Mouse (Mus musculus): ENCODE data around the gene Bcl2. TPM values are rescaled to one million over a fixed set of nuclear protein-coding genes. Genes with fewer than 3 reads are reported as not detected.

The Bcl2 gene
- polyA plus RNA-seq, 1 experiment from 2014 or later: 20.3 TPM

DNA sequence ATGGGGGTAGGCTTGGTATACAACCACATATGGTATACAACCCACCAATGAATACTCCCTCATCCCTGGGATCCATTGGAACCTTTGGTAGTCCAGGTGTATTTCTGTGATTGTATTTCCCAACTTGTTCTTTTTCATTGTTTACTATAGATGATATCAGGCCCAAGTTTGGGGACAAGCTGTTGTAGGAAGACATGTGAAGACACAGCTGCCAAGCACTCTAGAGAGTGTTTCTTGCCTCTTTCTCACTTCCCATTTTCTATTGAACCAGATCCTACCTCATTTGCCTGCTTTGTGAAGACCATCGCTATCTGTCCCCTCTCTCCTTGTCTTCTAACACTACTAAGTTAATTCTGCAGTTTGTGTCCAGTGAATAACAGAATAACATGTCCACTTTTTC lies 143.2 kb downstream of the Bcl2 start:
- Histone ChIP-seq H3K27ac (no peak overlapping the region), H3K36me3 (no peaks in the 10 kb centered on the region), H3K4me2 (no peak overlapping the region), H3K27me3 (no peaks in the 10 kb centered on the region), H3K4me3 (no peak overlapping the region), H3K9ac (no peak overlapping the region), H3K9me3 (no peaks in the 10 kb centered on the region), H3K4me1 (peaks cover 7% of the 10 kb centered on the region; the same call in 1 of the 2 replicates)
- no peak for ATAC-seq (ENCODE audit: insufficient number of reproducible peaks, low FRiP score, low TSS enrichment, low read depth)
- 85% methylated on average over 1 of the region's 1 CpGs for WGBS

DNA sequence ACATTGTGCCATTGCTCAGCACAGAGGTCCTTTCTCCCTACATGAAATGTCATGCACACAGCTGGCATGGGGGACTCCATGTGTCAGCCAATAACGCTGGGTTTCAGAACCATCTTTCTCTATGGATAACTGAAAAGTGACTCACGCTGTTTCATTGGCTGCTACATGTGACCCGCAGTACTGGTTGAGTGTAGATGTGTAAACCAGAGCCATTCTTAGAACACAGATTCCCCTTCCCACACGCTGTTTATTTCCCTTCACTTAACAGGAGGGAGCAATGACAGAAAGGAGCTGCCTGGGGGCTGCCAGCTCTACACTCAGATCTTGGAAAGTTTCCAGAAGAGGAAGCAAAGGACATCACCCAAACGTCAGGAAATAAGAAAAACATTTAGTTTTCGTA lies 143.7 kb downstream of the Bcl2 start:
- Histone ChIP-seq H3K4me2 (no peak overlapping the region), H3K27ac (no peak overlapping the region), H3K9me3 (no peaks in the 10 kb centered on the region), H3K4me3 (no peak overlapping the region), H3K4me1 (peaks cover 7% of the 10 kb centered on the region; the same call in 1 of the 2 replicates), H3K36me3 (no peaks in the 10 kb centered on the region), H3K9ac (no peak overlapping the region), H3K27me3 (no peaks in the 10 kb centered on the region)
- 62% methylated on average over 6 of the region's 6 CpGs for WGBS
- ATAC-seq (ENCODE audit: insufficient number of reproducible peaks, low FRiP score, low TSS enrichment, low read depth): no peak

DNA sequence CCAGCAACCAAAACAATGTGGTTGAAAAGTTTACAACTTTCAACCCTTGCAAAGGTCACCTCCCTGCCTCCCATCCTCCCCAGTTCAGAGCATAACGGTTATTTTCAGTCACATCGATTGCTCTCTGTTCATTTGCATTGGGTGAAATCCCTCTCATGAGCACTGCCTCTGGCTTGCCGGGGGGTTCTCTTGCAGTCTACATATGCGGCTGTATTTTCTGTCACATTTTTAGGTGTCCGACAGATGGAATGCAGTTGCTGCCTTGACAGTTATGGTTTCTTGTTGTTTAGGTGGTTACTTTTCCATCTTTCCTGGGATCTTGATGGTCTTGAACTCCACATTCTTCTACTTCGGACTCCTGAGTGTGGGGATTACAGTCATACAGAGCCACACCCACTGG lies 144.4 kb downstream of the Bcl2 start:
- Histone ChIP-seq H3K36me3 (no peaks in the 10 kb centered on the region), H3K27ac (no peak overlapping the region), H3K9ac (no peak overlapping the region), H3K4me1 (peaks cover 7% of the 10 kb centered on the region; the same call in 1 of the 2 replicates), H3K27me3 (no peaks in the 10 kb centered on the region), H3K9me3 (no peaks in the 10 kb centered on the region), H3K4me2 (no peak overlapping the region), H3K4me3 (no peak overlapping the region)
- WGBS: 71% methylated on average over 6 of the region's 6 CpGs
- ATAC-seq (ENCODE audit: insufficient number of reproducible peaks, low FRiP score, low TSS enrichment, low read depth): no peak

DNA sequence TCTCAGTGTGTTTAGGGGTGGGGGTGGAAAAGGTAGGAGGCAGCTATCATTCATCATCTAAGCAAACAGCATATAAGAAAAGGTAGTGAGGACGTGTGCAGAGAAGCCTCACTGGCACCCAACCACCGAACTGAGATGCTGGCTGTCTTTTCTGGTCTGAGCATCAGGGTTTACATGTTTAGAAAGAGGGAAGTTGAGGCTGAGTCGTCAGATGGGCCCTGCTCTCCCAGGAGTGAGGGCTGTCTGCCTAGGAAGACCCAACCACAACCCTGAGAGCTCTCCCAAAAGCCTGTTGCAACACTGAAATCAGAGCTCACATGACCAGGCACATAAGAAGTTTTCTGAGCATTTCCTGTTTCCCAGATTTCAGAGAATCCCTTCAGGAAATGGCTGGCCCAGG lies 145.2 kb downstream of the Bcl2 start:
- peaks cover 7% of the 10 kb centered on the region; the same call in 1 of the 2 replicates for H3K4me1 ChIP-seq
- no peak for ATAC-seq (ENCODE audit: insufficient number of reproducible peaks, low FRiP score, low TSS enrichment, low read depth)
- H3K9me3 ChIP-seq: no peaks in the 10 kb centered on the region
- H3K27ac ChIP-seq: no peak overlapping the region
- no peaks in the 10 kb centered on the region for H3K27me3 ChIP-seq
- no peaks in the 10 kb centered on the region for H3K36me3 ChIP-seq
- no peak overlapping the region for H3K9ac ChIP-seq
- no peak overlapping the region for H3K4me2 ChIP-seq
- H3K4me3 ChIP-seq: no peak overlapping the region
- WGBS: 75% methylated on average over 3 of the region's 3 CpGs

DNA sequence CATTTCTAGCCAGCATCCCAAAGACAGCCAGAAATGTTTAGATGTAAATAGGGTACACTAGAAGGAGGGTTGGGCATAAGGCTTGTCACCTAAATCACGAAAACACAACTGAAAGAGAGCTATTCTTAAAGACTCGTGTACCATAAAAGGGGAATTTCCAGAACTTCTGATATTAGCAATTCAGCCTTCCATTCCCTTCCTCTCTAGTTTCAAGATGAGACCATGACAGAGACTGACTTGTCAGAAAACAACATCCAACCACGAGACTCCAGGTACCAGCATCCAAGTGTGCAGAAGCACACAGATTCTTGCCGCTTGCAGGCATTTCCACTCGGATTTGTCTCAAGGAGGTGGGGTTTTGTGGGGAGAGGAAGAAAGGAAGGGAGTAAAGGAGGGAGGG lies 146.6 kb downstream of the Bcl2 start:
- WGBS: 66% methylated on average over 5 of the region's 5 CpGs
- no peak overlapping the region for H3K27ac ChIP-seq

DNA sequence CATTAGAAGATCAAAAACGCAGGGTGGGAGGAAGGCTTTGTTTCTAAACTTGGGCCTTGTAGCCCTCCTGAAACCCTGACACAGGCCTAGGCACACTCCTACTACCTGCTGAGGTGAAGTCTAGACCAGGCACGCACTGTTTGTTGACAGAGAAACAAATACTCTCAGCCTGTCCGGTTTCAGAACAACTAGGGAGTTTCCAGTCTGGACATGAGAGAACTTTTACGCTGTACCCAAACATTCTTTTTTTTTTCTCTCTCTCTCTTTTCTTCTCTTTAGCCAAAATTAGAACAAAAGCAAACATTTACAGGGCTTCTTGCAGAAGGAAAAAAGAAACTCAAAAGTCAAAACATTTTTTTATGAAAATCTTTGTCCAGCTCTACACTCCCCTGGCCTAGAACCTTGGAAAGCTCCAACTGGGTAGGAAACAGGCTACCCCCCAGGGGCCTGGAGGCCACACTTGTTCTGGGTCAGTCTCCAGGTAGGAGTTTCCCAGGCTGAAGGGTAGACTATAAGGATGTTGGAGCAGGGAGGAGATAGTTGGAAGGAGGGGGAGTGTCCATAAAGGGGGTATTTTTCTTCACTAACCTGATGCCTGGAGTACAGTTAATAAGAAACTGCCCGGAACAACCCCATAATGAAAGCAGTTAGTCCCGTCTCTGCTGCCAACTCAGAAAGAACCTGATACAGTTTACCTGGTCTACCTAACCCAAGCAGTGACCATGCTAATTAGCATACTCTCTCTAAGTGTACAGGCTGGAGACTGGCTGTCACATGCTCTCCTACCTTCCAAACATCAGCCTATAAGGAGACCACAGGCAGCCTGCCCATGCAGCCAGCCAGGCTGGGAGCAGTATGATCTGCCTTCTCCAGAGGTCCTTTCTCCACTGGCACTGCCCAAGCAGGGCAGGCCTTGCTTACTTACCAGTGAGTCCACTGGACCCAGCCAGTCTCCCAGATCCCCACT lies 147.7 kb downstream of the Bcl2 start:
- H3K36me3 ChIP-seq: no peaks in the 10 kb centered on the region
- H3K4me3 ChIP-seq: no peak overlapping the region
- no peak overlapping the region for H3K4me2 ChIP-seq
- ATAC-seq (ENCODE audit: insufficient number of reproducible peaks, low FRiP score, low TSS enrichment, low read depth): no peak
- no peaks in the 10 kb centered on the region for H3K27me3 ChIP-seq
- H3K9ac ChIP-seq: no peak overlapping the region
- WGBS: 73% methylated on average over 6 of the region's 6 CpGs
- no peak overlapping the region for H3K27ac ChIP-seq
- H3K9me3 ChIP-seq: no peaks in the 10 kb centered on the region
- H3K4me1 ChIP-seq: peaks cover 11% of the 10 kb centered on the region

More for the DNA sequence above, 146.6 kb downstream of the Bcl2 start:
- peaks cover 7% of the 10 kb centered on the region; the same call in 1 of the 2 replicates for H3K4me1 ChIP-seq
- no peak overlapping the region for H3K4me3 ChIP-seq
- H3K9me3 ChIP-seq: no peaks in the 10 kb centered on the region
- H3K36me3 ChIP-seq: no peaks in the 10 kb centered on the region
- H3K9ac ChIP-seq: no peak overlapping the region
- H3K4me2 ChIP-seq: no peak overlapping the region
- no peak for ATAC-seq (ENCODE audit: insufficient number of reproducible peaks, low FRiP score, low TSS enrichment, low read depth)
- no peaks in the 10 kb centered on the region for H3K27me3 ChIP-seq

DNA sequence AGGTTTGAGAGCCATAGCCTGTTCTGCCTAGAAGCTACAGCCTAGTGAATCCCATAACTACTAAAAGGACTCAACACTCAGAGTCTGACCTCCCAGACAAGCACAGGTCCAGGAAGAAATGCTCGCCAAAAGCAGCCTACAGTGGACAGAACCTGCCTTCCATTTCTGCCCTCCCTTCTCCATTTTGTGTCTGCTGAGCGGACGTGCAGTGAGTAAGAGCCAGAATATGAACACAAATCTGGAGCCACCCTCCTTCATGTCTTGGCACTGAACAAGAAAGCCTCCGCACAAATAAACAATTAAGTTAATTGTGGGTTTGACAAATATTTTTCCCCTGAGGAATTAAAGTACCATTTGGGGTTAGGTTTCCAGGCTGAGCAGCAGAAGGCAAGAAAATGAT lies 148.8 kb downstream of the Bcl2 start:
- Histone ChIP-seq H3K27ac (no peak overlapping the region), H3K36me3 (no peaks in the 10 kb centered on the region), H3K4me3 (no peak overlapping the region), H3K4me2 (no peak overlapping the region), H3K27me3 (no peaks in the 10 kb centered on the region), H3K9ac (no peak overlapping the region), H3K4me1 (peaks cover 13% of the 10 kb centered on the region), H3K9me3 (no peaks in the 10 kb centered on the region)
- 69% methylated on average over 4 of the region's 4 CpGs for WGBS
- no peak for ATAC-seq (ENCODE audit: insufficient number of reproducible peaks, low FRiP score, low TSS enrichment, low read depth)

DNA sequence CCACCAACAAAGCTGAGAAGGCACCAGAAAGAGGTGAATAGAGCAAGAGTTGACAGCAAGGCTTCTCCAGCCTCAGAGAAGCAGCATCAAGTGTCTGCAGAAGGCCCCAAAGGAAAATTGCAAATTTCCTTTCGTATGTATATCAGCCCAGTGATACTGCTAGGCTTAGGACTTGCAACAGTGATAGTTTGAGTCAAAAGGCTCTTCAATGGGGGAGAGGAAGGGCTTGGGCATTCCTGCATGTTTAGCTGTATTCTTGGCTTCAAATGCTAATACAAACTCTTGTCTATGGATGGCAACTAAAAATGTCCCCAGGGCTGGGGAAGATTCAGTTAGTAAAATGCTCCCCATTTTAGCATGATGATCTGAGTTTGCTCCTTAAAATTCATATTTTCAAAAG lies 149.6 kb downstream of the Bcl2 start:
- no peaks in the 10 kb centered on the region for H3K27me3 ChIP-seq

DNA sequence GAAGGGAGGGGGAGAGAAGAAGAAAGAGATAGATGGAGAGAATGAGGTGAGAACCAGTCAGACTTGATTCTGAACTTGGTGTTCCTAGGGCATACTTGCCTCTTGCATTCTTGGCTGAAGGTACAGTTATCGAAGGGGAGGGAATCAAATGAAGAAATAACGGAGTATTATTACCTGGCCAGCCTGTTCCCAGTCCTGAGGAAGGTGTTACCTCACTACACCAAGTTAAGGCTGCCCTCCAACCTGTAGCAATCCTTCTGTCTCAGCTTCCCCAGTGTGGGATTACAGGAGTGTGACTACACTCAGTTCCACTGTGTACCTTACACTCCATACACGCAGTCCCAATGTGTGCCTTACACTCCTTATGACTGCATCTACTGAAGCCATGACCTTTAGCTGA lies 151.3 kb downstream of the Bcl2 start:
- ATAC-seq (ENCODE audit: insufficient number of reproducible peaks, low FRiP score, low TSS enrichment, low read depth): no peak
- peaks cover 13% of the 10 kb centered on the region for H3K4me1 ChIP-seq
- H3K27me3 ChIP-seq: no peaks in the 10 kb centered on the region

More for the DNA sequence above, 149.6 kb downstream of the Bcl2 start:
- no peak for ATAC-seq (ENCODE audit: insufficient number of reproducible peaks, low FRiP score, low TSS enrichment, low read depth)
- Histone ChIP-seq H3K4me3 (no peak overlapping the region), H3K4me2 (no peak overlapping the region), H3K9me3 (no peaks in the 10 kb centered on the region), H3K27ac (no peak overlapping the region), H3K36me3 (no peaks in the 10 kb centered on the region), H3K9ac (no peak overlapping the region), H3K4me1 (peaks cover 13% of the 10 kb centered on the region)
- WGBS: 85% methylated on average over 1 of the region's 1 CpGs

DNA sequence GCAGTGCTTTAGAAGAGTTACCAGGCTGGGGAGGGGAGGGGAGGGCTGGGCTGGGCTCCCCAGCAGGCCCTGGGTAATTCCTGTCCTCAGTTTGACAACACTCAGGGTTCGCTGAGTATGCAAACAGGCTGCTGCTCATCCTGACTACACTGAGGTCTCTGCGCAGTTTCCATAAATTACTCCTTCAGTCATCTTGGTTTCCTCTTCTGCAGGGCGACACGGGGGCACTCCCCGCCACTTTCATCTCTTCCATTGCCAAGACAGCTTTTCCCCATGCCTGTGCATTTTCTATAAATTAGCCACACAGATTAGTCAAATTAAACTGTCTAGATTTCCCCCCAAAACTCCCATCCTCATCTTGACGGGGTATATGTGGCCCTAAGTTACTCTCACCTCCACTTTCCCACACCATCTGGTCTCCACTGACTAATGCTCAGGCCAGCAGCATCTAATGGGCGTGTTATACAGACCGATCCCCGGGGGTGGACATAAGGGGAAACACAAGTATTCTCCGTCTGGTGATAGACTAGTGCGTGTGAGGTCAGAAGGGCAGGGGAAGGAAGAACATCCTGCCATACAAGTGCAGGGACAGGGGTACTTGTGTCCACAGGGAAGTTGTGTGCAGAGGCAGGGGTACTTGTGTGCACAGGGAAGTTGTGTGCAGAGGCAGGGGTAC lies 152.9 kb downstream of the Bcl2 start:
- Histone ChIP-seq H3K27ac (no peak overlapping the region), H3K4me3 (no peak overlapping the region), H3K9me3 (no peaks in the 10 kb centered on the region), H3K27me3 (no peaks in the 10 kb centered on the region), H3K9ac (no peak overlapping the region), H3K4me1 (peaks cover 11% of the 10 kb centered on the region), H3K36me3 (no peaks in the 10 kb centered on the region), H3K4me2 (no peak overlapping the region)
- ATAC-seq (ENCODE audit: insufficient number of reproducible peaks, low FRiP score, low TSS enrichment, low read depth): no peak
- WGBS: 65% methylated on average over 11 of the region's 11 CpGs

More for the DNA sequence above, 151.3 kb downstream of the Bcl2 start:
- Histone ChIP-seq H3K4me3 (no peak overlapping the region), H3K36me3 (no peaks in the 10 kb centered on the region), H3K9me3 (no peaks in the 10 kb centered on the region), H3K27ac (no peak overlapping the region), H3K9ac (no peak overlapping the region), H3K4me2 (no peak overlapping the region)
- 87% methylated on average over 3 of the region's 3 CpGs for WGBS

DNA sequence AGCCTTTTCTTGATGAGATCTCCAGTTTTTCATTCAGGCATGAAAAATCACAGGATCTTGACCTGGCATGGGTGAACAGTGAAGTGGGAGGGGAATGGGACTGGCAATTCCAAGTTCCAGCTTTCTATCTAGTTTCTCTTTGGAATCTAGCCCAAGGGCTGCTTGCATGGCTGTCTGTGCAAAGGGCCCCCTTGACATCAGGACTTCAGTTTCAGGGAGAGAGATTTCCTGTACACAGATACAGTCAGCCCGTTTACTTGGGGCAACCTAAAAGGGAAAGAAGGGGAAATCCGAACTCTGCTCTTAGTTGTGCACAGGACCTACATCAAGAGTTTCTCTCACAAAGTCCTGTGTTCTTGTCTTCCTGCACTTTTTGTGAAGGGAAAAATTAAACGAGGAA lies 154.0 kb downstream of the Bcl2 start:
- Histone ChIP-seq H3K4me2 (no peak overlapping the region), H3K27ac (no peak overlapping the region), H3K36me3 (no peaks in the 10 kb centered on the region), H3K9me3 (no peaks in the 10 kb centered on the region), H3K4me3 (no peak overlapping the region), H3K9ac (no peak overlapping the region), H3K27me3 (no peaks in the 10 kb centered on the region), H3K4me1 (peaks cover 13% of the 10 kb centered on the region; the same call in 1 of the 2 replicates)
- no peak for ATAC-seq (ENCODE audit: insufficient number of reproducible peaks, low FRiP score, low TSS enrichment, low read depth)
- WGBS: 65% methylated on average over 3 of the region's 3 CpGs

DNA sequence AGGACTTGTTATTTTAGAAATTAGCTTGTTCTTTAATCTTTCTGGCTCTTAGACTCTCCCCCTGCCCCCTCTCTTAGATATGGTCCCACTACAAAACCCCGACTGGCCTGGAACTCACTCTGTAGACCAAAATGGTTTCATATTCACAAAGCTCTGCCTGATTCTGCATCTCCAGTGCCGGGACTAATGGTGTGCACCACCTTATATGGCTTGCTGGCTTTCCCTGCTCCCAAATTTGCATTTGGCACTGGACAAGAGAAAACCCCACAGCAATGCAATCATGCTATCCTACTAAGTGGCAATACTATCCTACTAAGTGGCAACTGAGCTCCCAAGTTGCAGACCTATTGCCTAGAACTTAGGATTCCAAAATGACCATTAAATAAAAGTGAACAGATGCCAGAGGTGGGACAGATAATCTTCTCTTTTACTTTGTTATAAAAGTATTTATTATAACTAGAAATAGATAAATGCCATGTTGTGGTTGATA lies 154.9 kb downstream of the Bcl2 start:
- H3K27me3 ChIP-seq: no peaks in the 10 kb centered on the region
- 69% methylated on average over 2 of the region's 2 CpGs for WGBS
- H3K4me1 ChIP-seq: peaks cover 14% of the 10 kb centered on the region
- H3K36me3 ChIP-seq: no peaks in the 10 kb centered on the region
- ATAC-seq (ENCODE audit: insufficient number of reproducible peaks, low FRiP score, low TSS enrichment, low read depth): no peak
- no peak overlapping the region for H3K4me2 ChIP-seq
- H3K4me3 ChIP-seq: no peak overlapping the region
- H3K27ac ChIP-seq: no peak overlapping the region
- no peaks in the 10 kb centered on the region for H3K9me3 ChIP-seq
- H3K9ac ChIP-seq: no peak overlapping the region

Measured in limb, embryonic 15.5 days (tissue).